Mouse (Mus musculus) stomach, postnatal 0 days (tissue): ENCODE data around the gene Kyat1. TPM values are rescaled to one million over a fixed set of nuclear protein-coding genes. Genes with fewer than 3 reads are reported as not detected.

Experiments used
- ATAC-seq: fragments of 200-750 bp; cut with Nextera tagmentation; 2 replicates; pipeline ENCODE4 v1.8.0; 2017; ENCODE audit not compliant: low FRiP score, low TSS enrichment
- DNase-seq: peaks from one replicate; pipeline ENCODE4 v3.0.0-alpha.2; 2016; ENCODE audit warnings: low spot score
- H3K27ac ChIP-seq: fragments of 300-500 bp; sonication (generic); replicated peaks from 2 replicates; pipeline ENCODE4 v1.5.1; 2014; ENCODE audit warnings: mild to moderate bottlenecking, control low read depth
- H3K27me3 ChIP-seq: fragments of 300-500 bp; sonication (generic); 2 replicates; pipeline ENCODE4 v1.6.1; 2014; ENCODE audit warnings: low read length; ENCODE audit not compliant: control insufficient read depth, insufficient read depth
- H3K36me3 ChIP-seq: fragments of 300-500 bp; sonication (generic); 2 replicates; pipeline ENCODE4 v1.6.1; 2014; ENCODE audit warnings: low read length, mixed read lengths; ENCODE audit not compliant: control insufficient read depth, insufficient read depth
- H3K4me1 ChIP-seq: fragments of 300-500 bp; sonication (generic); replicated peaks from 2 replicates; pipeline ENCODE4 v1.6.1; 2014; ENCODE audit warnings: antibody characterized with exemption; ENCODE audit not compliant: control insufficient read depth, insufficient read depth
- H3K4me2 ChIP-seq: fragments of 300-500 bp; sonication (generic); replicated peaks from 2 replicates; pipeline ENCODE4 v1.6.1; 2014; ENCODE audit warnings: low read depth, mild to moderate bottlenecking, control low read depth, moderate library complexity
- H3K4me3 ChIP-seq: fragments of 300-500 bp; sonication (generic); 2 replicates; pipeline ENCODE4 v1.5.1; 2014; ENCODE audit warnings: low read depth, low read length, control low read depth
- H3K9ac ChIP-seq: fragments of 300-500 bp; sonication (generic); 2 replicates; pipeline ENCODE4 v1.6.1; 2014; ENCODE audit warnings: mild to moderate bottlenecking, low read length, control low read depth, mixed read lengths
- H3K9me3 ChIP-seq: fragments of 300-500 bp; sonication (generic); 2 replicates; pipeline ENCODE4 v1.6.1; 2016; ENCODE audit warnings: low read length; ENCODE audit not compliant: control insufficient read depth
- CTCF ChIP-seq: IDR thresholded peaks from 2 replicates; pipeline ENCODE4 v1.5.1; 2016; ENCODE audit warnings: antibody characterized with exemption, low read depth, mild to moderate bottlenecking, moderate library complexity
- EP300 ChIP-seq: optimal IDR thresholded peaks from 2 replicates; pipeline ENCODE3; 2016; ENCODE audit warnings: antibody characterized with exemption
- WGBS: fragments of 180-500 bp; shearing (Covaris S2); extraction: QIAGEN DNeasy Blood & Tissue Kit; methylation state at CpG from one replicate; pipeline ENCODE4 v1.1.7; 2014; 5-methylcytosine and 5-hydroxymethylcytosine counted together
- polyA plus RNA-seq: library from polyadenylated mRNA; unstranded; fragments of >200 nt; fragmentation: Nextera tagmentation; extraction: Ambion mirVana; gene quantifications from 2 replicates; pipeline ENCODE4 v1.2.1, GENCODE M21; 2015

Gene Kyat1
- 81.2 and 89.3 TPM in 2 replicates for polyA plus RNA-seq

GRCm38 (mm10) chr2:30205629-30206357 lies at the start of gene Kyat1:
Gene Kyat1, minus strand, starts transcription at chr2:30205847.
- H3K9me3 ChIP-seq, result no peaks in the 10 kb centered on the region
- peak within 1 kb of the TSS; percentile 61 for H3K4me3 ChIP-seq
- peak; percentile 93 for DNase-seq
- no peaks in the 10 kb centered on the region for H3K27me3 ChIP-seq
- peak within 1 kb of the TSS; percentile 72 for H3K4me2 ChIP-seq
- no peak for TF ChIP-seq CTCF
- TF ChIP-seq EP300, result no peak
- H3K9ac ChIP-seq, result peak within 1 kb of the TSS; percentile 69
- peak; percentile 91 for ATAC-seq
- H3K36me3 ChIP-seq, result no peaks in the 10 kb centered on the region
- H3K4me1 ChIP-seq, result 0 out of 2 replicates have a peak, but pooled peaks cover 4% of the 10 kb centered on the region
- WGBS, result 0% methylated on average over 44 of the region's 44 CpGs
- peak within 1 kb of the TSS; percentile 90 for H3K27ac ChIP-seq

- 77% methylated on average over 5 of the region's 5 CpGs for WGBS
- peaks cover 31% of the 10 kb centered on the region for H3K36me3 ChIP-seq
- ATAC-seq, result no peak
- H3K27ac ChIP-seq, result no peak overlapping the region
- H3K27me3 ChIP-seq, result no peaks in the 10 kb centered on the region
- H3K4me2 ChIP-seq, result no peak overlapping the region
- no peaks in the 10 kb centered on the region for H3K9me3 ChIP-seq
- no peak overlapping the region for H3K4me3 ChIP-seq
- TF ChIP-seq CTCF (no peak), EP300 (no peak)
- peaks cover 3% of the 10 kb centered on the region; the same call in 1 of the 2 replicates for H3K4me1 ChIP-seq
- no peak for DNase-seq
- H3K9ac ChIP-seq, result no peak overlapping the region
Measured at GRCm38 (mm10) chr2:30253809-30254208, 48.2 kb upstream of the Kyat1 start.

GRCm38 (mm10) chr2:30252521-30252920 lies 46.9 kb upstream of the Kyat1 start:
- H3K36me3 ChIP-seq, result peaks cover 26% of the 10 kb centered on the region

GRCm38 (mm10) chr2:30251417-30252104 lies 45.9 kb upstream of the Kyat1 start:
- Histone ChIP-seq H3K4me1 (peaks cover 3% of the 10 kb centered on the region; the same call in 1 of the 2 replicates), H3K4me2 (0 out of 2 replicates have a peak overlapping the region, but pooled peaks have one; percentile 11), H3K9ac (0 out of 2 replicates have a peak overlapping the region, but pooled peaks have one; percentile 35), H3K27me3 (no peaks in the 10 kb centered on the region), H3K36me3 (peaks cover 19% of the 10 kb centered on the region), H3K27ac (peak overlapping the region; percentile 89), H3K4me3 (no peak overlapping the region), H3K9me3 (no peaks in the 10 kb centered on the region)
- ATAC-seq, result peak; percentile 97
- DNase-seq, result peak; percentile 95
- no peak for TF ChIP-seq CTCF
- TF ChIP-seq EP300, result no peak
- 57% methylated on average over 5 of the region's 5 CpGs for WGBS

More at GRCm38 (mm10) chr2:30252521-30252920, 46.9 kb upstream of the Kyat1 start:
- Histone ChIP-seq H3K27me3 (no peaks in the 10 kb centered on the region), H3K4me3 (no peak overlapping the region), H3K9ac (peak overlapping the region; percentile 35; the same call in 1 of the 2 replicates), H3K27ac (peak overlapping the region; percentile 89), H3K4me2 (no peak overlapping the region), H3K9me3 (no peaks in the 10 kb centered on the region), H3K4me1 (peaks cover 3% of the 10 kb centered on the region; the same call in 1 of the 2 replicates)
- TF ChIP-seq EP300 (no peak), CTCF (no peak)
- DNase-seq (no peak), ATAC-seq (no peak)
- 70% methylated on average over 3 of the region's 3 CpGs for WGBS

- DNase-seq, result no peak
Measured at GRCm38 (mm10) chr2:30250166-30251128, 44.8 kb upstream of the Kyat1 start.

More at GRCm38 (mm10) chr2:30250166-30251128, 44.8 kb upstream of the Kyat1 start:
- H3K4me2 ChIP-seq, result no peak overlapping the region
- ATAC-seq, result no peak
- H3K4me1 ChIP-seq, result peaks cover 3% of the 10 kb centered on the region; the same call in 1 of the 2 replicates
- H3K36me3 ChIP-seq, result 0 out of 2 replicates have a peak, but pooled peaks cover 7% of the 10 kb centered on the region
- WGBS, result 73% methylated on average over 10 of the region's 10 CpGs
- no peaks in the 10 kb centered on the region for H3K27me3 ChIP-seq
- no peaks in the 10 kb centered on the region for H3K9me3 ChIP-seq
- H3K4me3 ChIP-seq, result no peak overlapping the region
- TF ChIP-seq CTCF (no peak), EP300 (no peak)
- no peak overlapping the region for H3K9ac ChIP-seq
- H3K27ac ChIP-seq, result peak overlapping the region; percentile 89
